Mouse (Mus musculus): ENCODE measurements around the gene Fut2. TPM values are rescaled to one million over a fixed set of nuclear protein-coding genes. Genes with fewer than 3 reads are reported as not detected.

Gene Fut2
- polyA plus RNA-seq, 1 experiment from 2014 or later: 0.20 TPM

DNA sequence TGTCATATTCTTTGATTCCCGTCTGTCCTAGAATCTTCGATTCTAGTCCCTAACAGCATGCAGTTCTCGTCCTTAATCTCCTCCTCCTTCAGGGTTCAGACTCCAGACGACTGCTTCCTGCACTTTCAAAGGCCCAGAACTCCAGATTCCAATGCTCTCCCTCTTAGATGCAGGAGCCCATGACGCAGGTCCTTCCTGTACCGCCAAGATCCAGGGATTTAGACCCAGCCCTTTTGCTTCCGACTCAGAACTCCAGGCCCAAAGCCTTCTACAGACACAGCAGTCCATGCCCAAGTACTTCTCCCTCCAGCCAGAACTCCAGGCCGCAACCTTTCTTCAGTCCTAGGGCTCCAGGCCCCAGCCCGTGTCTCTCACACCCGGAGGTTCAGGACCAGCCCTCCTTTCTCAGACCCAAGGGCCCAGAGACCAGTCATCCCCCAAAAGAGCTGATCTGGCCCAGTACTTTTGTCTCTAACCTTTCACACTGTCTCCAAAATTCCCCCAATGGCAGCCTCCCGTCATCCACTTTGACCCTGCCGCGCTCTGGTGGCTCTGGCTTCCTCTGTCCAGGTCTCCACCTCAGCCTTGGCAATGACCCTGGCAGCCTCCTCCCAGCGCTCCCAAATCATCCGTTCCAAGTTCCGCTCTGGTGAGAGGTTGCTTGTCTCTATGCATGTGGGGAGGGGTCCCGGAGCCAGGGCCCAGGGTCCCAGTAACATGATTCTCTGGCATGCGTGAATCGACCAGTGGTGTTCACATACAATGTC lies 25.8 kb downstream of the Fut2 start:
- Histone ChIP-seq H3K27me3 (replicated peaks) (no peaks in the 10 kb centered on the region), H3K4me1 (peaks cover 25% of the 10 kb centered on the region), H3K4me3 (no peak overlapping the region), H3K4me2 (replicated peaks) (no peak overlapping the region), H3K36me3 (peaks cover 5% of the 10 kb centered on the region; the same call in 1 of the 2 replicates), H3K9me3 (no peaks in the 10 kb centered on the region), H3K9ac (no peak overlapping the region), H3K27ac (no peak overlapping the region)
- WGBS: 75% methylated on average over 19 of the region's 19 CpGs
- no peak for ATAC-seq (ENCODE audit: low FRiP score, low read depth)

DNA sequence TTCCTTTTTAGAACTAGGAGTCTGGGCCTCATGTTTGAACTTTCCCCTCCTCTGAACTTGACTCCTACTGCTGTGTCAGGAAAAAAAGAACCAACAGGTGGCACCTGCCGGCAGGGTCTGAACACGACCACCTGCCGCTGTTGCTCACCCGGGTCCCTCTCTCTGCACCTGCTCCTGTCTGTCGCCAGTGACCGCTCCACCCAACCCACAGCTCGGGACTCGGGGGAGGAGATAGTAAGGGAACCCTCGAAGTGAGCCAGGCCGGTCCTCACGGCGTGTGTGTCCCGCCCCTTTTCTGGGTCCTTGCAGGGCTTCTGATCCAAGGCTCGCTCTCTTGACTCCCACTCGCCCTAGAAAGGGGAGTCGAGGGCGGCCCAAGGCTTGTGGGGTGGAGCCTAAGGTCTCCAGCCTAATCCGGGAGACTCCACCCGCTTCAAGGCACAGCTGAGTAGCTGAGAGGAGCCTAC lies 26.6 kb downstream of the Fut2 start, which contains the start of gene Mamstr:
Gene Mamstr, plus strand, starts transcription at position 417 of the 467 bp plus-strand sequence.
- Histone ChIP-seq H3K9me3 (no peaks in the 10 kb centered on the region), H3K4me1 (peaks cover 19% of the 10 kb centered on the region), H3K4me2 (replicated peaks) (no peak within 1 kb of the TSS), H3K9ac (no peak within 1 kb of the TSS), H3K4me3 (no peak within 1 kb of the TSS), H3K27ac (no peak within 1 kb of the TSS), H3K36me3 (peaks cover 5% of the 10 kb centered on the region; the same call in 1 of the 2 replicates), H3K27me3 (replicated peaks) (no peaks in the 10 kb centered on the region)
- 26% methylated on average over 19 of the region's 19 CpGs for WGBS
- ATAC-seq (ENCODE audit: low FRiP score, low read depth): no peak

DNA sequence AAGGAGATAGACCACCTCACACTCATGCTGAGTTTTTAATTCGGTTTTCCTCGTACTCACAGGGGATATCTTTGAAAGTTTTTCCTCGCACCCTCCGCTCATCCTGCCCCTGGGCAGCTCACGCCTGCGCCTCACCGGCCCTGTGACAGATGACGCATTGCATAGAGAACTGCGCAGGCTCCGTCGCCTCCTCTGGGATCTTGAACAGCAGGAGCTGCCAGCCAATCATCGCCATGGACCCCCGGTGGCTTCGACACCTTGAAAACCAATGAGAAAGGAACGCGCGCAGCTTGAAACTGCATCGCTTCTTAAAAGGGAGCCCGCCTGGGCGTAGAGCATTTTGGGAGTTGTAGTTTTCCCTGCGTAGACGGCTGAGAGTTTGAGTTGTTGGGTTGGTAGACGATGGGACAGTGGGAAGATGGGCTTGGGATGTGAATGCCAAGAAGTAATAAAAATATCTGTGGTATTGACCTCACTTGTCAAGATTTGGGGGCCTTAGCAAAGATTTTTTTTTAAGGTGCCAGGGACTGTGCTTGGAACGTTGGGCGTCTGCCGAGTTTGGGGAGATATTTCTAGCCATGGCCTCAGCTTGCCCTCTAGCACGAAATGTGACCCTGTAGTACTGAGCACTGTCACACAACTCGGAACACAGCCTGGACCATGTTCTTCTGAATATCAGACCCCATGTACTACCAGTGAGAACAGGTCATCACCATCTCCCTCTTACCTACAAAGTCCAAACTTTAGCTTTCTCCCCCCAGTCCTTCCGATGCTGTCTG lies 27.4 kb downstream of the Fut2 start:
- WGBS: 20% methylated on average over 29 of the region's 29 CpGs

DNA sequence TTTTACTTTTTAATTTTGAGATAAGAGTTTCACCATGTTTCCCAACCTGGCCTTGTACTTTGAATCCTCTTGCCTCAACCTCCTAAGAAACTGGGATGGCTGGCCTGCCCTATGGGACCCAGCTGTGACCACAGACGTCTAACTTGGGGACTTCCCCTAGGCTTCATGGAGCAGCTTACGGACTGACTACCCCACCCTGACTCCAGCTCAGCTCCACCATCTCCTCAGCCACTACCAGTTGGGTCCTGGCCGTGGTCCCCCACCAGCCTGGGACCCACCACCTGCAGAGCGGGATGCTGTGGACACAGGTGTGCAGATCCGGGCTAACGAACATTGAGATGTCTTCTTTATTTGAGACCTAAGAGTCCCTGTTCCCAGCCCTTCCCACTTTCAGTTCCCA lies 28.5 kb downstream of the Fut2 start:
- no peaks in the 10 kb centered on the region for H3K9me3 ChIP-seq
- H3K27ac ChIP-seq: no peak overlapping the region
- 0 out of 2 replicates have a peak overlapping the region, but pooled peaks have one; percentile 23 for H3K9ac ChIP-seq
- H3K4me2 ChIP-seq (replicated peaks): peak overlapping the region; percentile 53; the same call in 1 of the 2 replicates
- H3K4me3 ChIP-seq: no peak overlapping the region
- peaks cover 5% of the 10 kb centered on the region; the same call in 1 of the 2 replicates for H3K36me3 ChIP-seq
- ATAC-seq (ENCODE audit: low FRiP score, low read depth): no peak
- H3K4me1 ChIP-seq: peaks cover 12% of the 10 kb centered on the region
- 0 out of 2 replicates have a peak, but pooled peaks cover 4% of the 10 kb centered on the region for H3K27me3 ChIP-seq (replicated peaks)
- WGBS: 94% methylated on average over 6 of the region's 6 CpGs

More for the DNA sequence above, 27.4 kb downstream of the Fut2 start:
- H3K9ac ChIP-seq: 0 out of 2 replicates have a peak overlapping the region, but pooled peaks have one; percentile 23
- no peaks in the 10 kb centered on the region for H3K27me3 ChIP-seq (replicated peaks)
- H3K4me3 ChIP-seq: peak overlapping the region; percentile 13; the same call in 1 of the 2 replicates
- peaks cover 15% of the 10 kb centered on the region for H3K4me1 ChIP-seq
- peak overlapping the region; percentile 53 for H3K4me2 ChIP-seq (replicated peaks)
- H3K9me3 ChIP-seq: no peaks in the 10 kb centered on the region
- ATAC-seq (ENCODE audit: low FRiP score, low read depth): peak; percentile 69
- H3K27ac ChIP-seq: no peak overlapping the region
- H3K36me3 ChIP-seq: peaks cover 5% of the 10 kb centered on the region; the same call in 1 of the 2 replicates

DNA sequence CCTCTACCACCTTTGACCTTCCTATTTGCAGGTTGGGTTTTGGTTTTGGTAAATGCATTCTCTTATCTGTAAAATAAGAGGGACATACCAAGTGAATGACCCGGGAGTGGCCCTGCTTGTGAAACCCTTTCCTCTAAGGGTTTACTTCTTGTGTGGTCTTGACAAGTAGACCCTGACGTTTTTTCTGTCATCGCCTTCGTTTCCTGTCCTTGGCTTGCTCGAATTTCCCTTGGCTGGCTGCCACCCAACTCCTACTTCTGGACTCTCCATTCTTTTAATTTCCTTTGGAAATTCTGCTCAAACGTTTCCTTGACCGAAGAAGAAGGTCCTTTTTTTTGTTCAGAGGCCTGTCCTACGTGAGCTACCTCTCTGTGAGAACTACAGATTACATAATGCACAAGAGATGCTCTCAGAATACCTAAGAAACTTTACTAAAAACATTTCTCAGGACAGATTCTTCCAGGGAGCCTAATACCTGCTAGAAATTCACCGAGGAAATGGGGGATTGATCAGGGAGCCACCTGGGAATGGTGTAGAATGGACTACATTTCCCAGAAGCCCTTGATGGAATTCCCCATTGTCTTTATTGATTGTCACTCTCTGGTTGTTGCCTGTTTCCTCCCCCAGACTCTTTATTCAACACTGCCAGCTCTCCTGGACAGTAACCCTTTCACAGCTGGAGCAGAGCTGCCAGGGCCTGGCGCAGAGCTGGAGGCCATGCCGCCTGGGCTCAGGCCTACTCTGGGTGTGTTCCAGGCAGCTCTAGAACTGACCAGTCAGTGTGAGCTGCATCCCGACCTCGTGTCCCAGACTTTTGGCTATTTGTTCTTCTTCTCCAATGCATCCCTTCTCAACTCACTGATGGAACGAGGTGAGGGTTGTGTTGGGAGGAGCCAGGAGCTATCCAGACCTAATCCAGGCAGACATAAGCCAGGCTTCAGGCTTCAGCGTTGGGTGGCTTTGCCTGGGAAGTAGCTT lies 30.2 kb downstream of the Fut2 start:
- no peak for ATAC-seq (ENCODE audit: low FRiP score, low read depth)
- Histone ChIP-seq H3K9ac (no peak overlapping the region), H3K4me3 (no peak overlapping the region), H3K9me3 (no peaks in the 10 kb centered on the region), H3K4me1 (peaks cover 14% of the 10 kb centered on the region), H3K4me2 (replicated peaks) (no peak overlapping the region), H3K27me3 (replicated peaks) (0 out of 2 replicates have a peak, but pooled peaks cover 9% of the 10 kb centered on the region), H3K36me3 (peaks cover 5% of the 10 kb centered on the region; the same call in 1 of the 2 replicates), H3K27ac (no peak overlapping the region)
- 86% methylated on average over 15 of the region's 15 CpGs for WGBS

DNA sequence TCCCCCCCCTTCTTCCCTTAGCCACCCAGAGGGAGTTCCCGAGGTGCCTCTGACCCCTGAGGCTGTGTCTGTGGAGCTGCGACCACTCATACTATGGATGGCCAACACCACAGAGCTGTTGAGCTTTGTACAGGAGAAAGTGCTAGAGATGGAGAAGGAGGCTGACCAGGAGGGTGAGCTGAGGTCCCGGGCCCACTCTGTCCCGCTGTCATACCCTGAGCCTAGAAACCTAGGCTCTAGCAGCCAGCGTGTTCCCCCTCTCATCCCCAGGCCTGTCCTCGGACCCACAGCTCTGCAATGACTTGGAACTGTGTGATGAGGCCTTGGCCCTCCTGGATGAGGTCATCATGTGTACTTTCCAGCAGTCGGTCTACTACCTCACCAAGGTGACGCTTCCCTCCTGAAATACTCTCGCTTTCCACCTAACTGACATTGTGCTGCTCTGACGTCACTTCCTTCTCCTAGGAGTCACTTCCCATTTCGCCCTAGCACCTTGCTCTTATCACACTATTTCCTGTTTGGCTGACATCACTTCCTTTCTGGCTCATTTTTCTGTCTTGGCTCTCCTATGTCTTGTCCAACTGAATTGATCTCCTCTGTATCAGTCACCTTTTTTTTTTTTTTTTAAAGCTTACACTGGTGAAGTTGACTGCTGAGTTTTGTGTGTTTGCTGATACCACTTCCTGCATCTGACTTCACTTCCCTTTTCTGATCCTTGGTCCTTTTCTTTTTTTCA lies 31.1 kb downstream of the Fut2 start:
- no peak for ATAC-seq (ENCODE audit: low FRiP score, low read depth)

DNA sequence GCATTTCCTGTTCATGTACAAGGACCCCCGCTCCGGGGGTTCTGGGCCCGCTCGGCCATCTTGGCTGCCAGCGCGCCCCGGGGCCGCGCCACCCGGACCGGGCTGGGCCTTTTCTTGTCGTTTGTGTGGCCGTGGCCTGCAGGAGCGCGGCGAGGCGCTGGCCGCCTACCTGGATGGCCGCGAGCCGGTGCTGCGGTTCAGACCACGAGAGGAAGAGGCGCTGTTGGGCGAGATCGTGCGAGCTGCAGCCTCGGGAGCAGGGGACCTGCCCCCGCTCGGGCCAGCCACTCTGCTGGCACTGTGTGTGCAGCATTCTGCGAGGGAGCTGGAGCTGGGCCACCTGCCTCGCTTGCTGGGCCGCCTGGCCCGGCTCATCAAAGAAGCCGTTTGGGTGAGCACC lies 33.7 kb downstream of the Fut2 start:
- ATAC-seq (ENCODE audit: low FRiP score, low read depth): no peak

More for the DNA sequence above, 31.1 kb downstream of the Fut2 start:
- Histone ChIP-seq H3K4me3 (no peak overlapping the region), H3K27ac (no peak overlapping the region), H3K9ac (no peak overlapping the region), H3K4me2 (replicated peaks) (no peak overlapping the region), H3K4me1 (peaks cover 14% of the 10 kb centered on the region), H3K9me3 (no peaks in the 10 kb centered on the region), H3K36me3 (peaks cover 5% of the 10 kb centered on the region; the same call in 1 of the 2 replicates), H3K27me3 (replicated peaks) (0 out of 2 replicates have a peak, but pooled peaks cover 9% of the 10 kb centered on the region)
- WGBS: 92% methylated on average over 11 of the region's 11 CpGs

DNA sequence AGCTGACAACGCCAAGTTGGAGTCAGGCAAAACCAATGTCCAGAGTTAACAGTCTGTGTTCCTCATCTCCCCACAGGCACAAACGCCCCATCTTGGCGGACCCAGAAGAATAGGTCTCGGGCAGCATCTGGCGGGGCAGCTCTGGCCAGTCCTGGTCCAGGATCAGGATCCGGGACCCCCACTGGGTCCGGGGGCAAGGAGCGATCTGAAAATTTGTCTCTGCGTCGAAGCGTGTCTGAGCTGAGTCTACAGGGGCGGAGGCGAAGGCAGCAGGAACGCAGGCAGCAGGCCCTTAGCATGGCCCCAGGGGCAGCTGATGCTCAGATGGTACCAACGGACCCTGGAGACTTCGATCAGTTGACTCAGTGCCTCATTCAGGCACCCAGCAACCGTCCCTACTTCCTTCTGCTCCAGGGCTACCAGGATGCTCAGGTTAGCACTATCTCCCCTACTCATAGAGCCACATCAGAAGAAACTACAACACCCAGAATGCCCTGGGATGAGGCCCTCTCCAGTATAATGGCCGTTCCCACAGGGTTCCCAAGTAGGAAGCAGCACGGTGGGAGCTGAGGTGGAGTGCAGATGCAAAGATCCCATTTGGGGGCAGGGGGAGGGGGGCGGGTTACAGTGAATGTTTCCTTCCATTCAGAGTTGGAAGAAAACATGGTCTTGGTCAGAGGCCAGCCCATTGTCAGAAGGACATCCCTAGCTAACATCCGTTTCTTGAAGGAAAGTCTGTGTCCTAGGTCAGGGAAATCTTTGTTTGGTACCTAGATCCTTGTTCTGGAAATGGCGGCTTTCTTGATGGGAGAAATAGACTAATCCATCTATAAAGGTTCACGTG lies 35.9 kb downstream of the Fut2 start:
- 0 out of 2 replicates have a peak overlapping the region, but pooled peaks have one; percentile 20 for H3K4me2 ChIP-seq (replicated peaks)
- 75% methylated on average over 23 of the region's 23 CpGs for WGBS
- no peaks in the 10 kb centered on the region for H3K9me3 ChIP-seq
- H3K4me1 ChIP-seq: peaks cover 15% of the 10 kb centered on the region
- H3K9ac ChIP-seq: no peak overlapping the region
- no peak overlapping the region for H3K27ac ChIP-seq
- H3K36me3 ChIP-seq: no peaks in the 10 kb centered on the region
- H3K4me3 ChIP-seq: no peak overlapping the region
- H3K27me3 ChIP-seq (replicated peaks): peaks cover 27% of the 10 kb centered on the region
- ATAC-seq (ENCODE audit: low FRiP score, low read depth): no peak

More for the DNA sequence above, 33.7 kb downstream of the Fut2 start:
- Histone ChIP-seq H3K4me1 (peaks cover 15% of the 10 kb centered on the region), H3K4me3 (peak overlapping the region; percentile 15; the same call in 1 of the 2 replicates), H3K36me3 (peaks cover 5% of the 10 kb centered on the region; the same call in 1 of the 2 replicates), H3K27ac (no peak overlapping the region), H3K27me3 (replicated peaks) (peaks cover 16% of the 10 kb centered on the region), H3K9ac (peak overlapping the region; percentile 48), H3K9me3 (no peaks in the 10 kb centered on the region), H3K4me2 (replicated peaks) (peak overlapping the region; percentile 54)
- 21% methylated on average over 35 of the region's 35 CpGs for WGBS

DNA sequence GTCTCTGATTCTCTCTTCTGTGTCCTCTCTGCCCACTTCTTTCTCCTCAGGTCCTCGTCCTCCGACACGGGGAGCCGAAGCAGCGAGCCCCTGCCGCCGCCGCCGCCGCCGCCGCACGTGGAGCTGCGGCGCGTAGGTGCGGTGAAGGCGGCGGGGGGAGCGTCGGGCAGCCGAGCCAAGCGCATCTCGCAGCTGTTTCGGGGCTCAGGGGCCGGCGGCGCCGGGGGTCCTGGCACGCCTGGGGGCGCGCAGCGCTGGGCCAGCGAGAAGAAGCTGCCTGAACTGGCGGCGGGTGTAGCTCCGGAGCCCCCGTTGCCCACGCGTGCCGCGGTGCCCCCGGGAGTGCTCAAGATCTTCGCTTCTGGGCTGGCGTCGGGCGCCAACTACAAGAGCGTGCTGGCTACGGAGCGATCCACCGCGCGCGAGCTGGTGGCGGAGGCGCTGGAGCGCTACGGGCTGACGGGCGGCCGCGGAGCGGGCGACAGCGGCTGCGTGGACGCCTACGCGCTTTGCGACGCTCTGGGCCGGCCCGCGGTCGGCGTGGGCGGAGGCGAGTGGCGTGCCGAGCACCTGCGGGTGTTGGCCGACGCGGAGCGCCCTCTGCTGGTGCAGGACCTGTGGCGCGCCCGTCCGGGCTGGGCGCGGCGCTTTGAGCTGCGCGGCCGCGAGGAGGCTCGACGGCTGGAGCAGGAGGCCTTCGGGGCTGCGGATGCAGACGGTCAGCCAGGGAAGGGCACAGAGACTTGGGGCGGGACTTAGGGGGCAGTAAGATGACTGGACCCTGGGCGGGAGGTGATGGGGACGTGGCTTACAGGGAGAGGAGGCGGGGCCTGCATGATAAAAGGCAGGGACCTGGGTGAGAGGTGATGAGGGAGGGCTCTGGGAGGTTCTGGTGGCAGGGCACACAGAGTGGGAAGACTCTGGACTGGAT lies 37.6 kb downstream of the Fut2 start:
- H3K27me3 ChIP-seq (replicated peaks): peaks cover 27% of the 10 kb centered on the region
- peaks cover 15% of the 10 kb centered on the region for H3K4me1 ChIP-seq
- ATAC-seq (ENCODE audit: low FRiP score, low read depth): peak; percentile 77
- peak overlapping the region; percentile 97 for H3K4me2 ChIP-seq (replicated peaks)
- H3K36me3 ChIP-seq: no peaks in the 10 kb centered on the region
- WGBS: under 1% methylated on average over 105 of the region's 105 CpGs
- peak overlapping the region; percentile 55 for H3K4me3 ChIP-seq
- peak overlapping the region; percentile 75 for H3K27ac ChIP-seq
- H3K9me3 ChIP-seq: no peaks in the 10 kb centered on the region
- H3K9ac ChIP-seq: peak overlapping the region; percentile 83
